Mouse (Mus musculus) c-Kit-negative CD71-positive TER-119-positive erythroid progenitor cells, embryonic 14.5 days (primary cell): ENCODE results near the gene Twsg1.
A peak's percentile ranks its signal among the peaks of the same experiment; 100 is the strongest.
"Not testable (repeated sequence)": the region's sequence is repeated elsewhere in the genome, so short reads cannot be mapped to it uniquely, and the experiment has no call there.

Experiments
- DNase-seq: peaks from one replicate; pipeline ENCODE4 v3.0.0-alpha.2; 2013; ENCODE audit warnings: low read depth, low spot score

The Twsg1 gene

GRCm38 (mm10) chr17:65950622-65951404, at the start of gene Twsg1:
Gene Twsg1, minus strand, starts transcription at chr17:65951226.
- DNase-seq: peak; percentile 90

GRCm38 (mm10) chr17:65988151-65988820, 37.3 kb upstream of the Twsg1 start:
- DNase-seq: no peak

GRCm38 (mm10) chr17:65976720-65977119, 25.7 kb upstream of the Twsg1 start:
- DNase-seq: not testable (repeated sequence)

GRCm38 (mm10) chr17:65967751-65968150, 16.7 kb upstream of the Twsg1 start:
- no peak for DNase-seq

GRCm38 (mm10) chr17:65962263-65962662, 11.2 kb upstream of the Twsg1 start:
- DNase-seq: no peak

- no peak for DNase-seq
These were observed 10.6 kb upstream of the Twsg1 start for GRCm38 (mm10) chr17:65961606-65962136.

- no peak for DNase-seq
These were observed 8.0 kb upstream of the Twsg1 start for GRCm38 (mm10) chr17:65959011-65959410.

GRCm38 (mm10) chr17:65958366-65958765, 7.3 kb upstream of the Twsg1 start:
- no peak for DNase-seq

GRCm38 (mm10) chr17:65957782-65958325, 6.8 kb upstream of the Twsg1 start:
- no peak for DNase-seq

- no peak for DNase-seq
These were observed 6.2 kb upstream of the Twsg1 start for GRCm38 (mm10) chr17:65956993-65957781.

- no peak for DNase-seq
These were observed 5.1 kb upstream of the Twsg1 start for GRCm38 (mm10) chr17:65956140-65956539.

GRCm38 (mm10) chr17:65953959-65954358, 2.9 kb upstream of the Twsg1 start:
- DNase-seq: no peak

GRCm38 (mm10) chr17:65952083-65952482, 1.1 kb upstream of the Twsg1 start:
- DNase-seq: no peak

- DNase-seq: no peak
These were observed 843 bp downstream of the Twsg1 start for GRCm38 (mm10) chr17:65950183-65950582.

GRCm38 (mm10) chr17:65947307-65947706, 3.7 kb downstream of the Twsg1 start:
- no peak for DNase-seq

- DNase-seq: no peak
These were observed 5.6 kb downstream of the Twsg1 start for GRCm38 (mm10) chr17:65945420-65945819.

- no peak for DNase-seq
These were observed 8.6 kb downstream of the Twsg1 start for GRCm38 (mm10) chr17:65942394-65942793.

GRCm38 (mm10) chr17:65941275-65941674, 9.8 kb downstream of the Twsg1 start:
- no peak for DNase-seq

GRCm38 (mm10) chr17:65940221-65940620, 10.8 kb downstream of the Twsg1 start:
- no peak for DNase-seq

GRCm38 (mm10) chr17:65939461-65940192, 11.4 kb downstream of the Twsg1 start:
- no peak for DNase-seq

- DNase-seq: no peak
These were observed 13.4 kb downstream of the Twsg1 start for GRCm38 (mm10) chr17:65937671-65938070.
